ENCODE assay signal across 22 mouse cellular contexts in the genomic region with DNA sequence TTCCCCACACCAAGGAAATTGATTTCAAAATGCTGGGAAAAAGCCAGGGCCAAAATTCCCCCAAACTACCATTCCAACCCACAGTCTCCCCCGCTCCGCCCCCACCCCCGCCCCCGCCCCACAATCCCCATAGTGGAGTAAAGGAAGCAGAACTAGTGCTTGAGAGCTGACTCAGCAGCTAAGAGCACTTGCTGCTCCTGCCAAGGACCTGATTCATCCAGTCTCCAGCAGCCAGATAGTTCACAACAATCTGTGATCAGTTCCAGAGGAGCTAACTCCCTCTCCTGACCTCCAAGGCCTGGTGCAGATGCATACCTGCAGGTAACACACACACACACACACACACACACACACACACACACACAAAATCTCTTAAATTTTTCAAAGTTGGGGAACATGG. TPM values are rescaled to one million over a fixed set of nuclear protein-coding genes. Genes with fewer than 3 reads are reported as not detected.
DNase-seq lines count a peak whose midpoint lies in the region; ATAC-seq and TF ChIP-seq lines count a peak whose summit lies in the region.
"Had no signal": no experiment of that assay in that cellular context is flagged by ENCODE, and none has a peak within 500 bp of the region (broad histone marks: within the 10 kb centered on the region; RNA-seq: fewer than 3 reads in every experiment).

No protein-coding gene starts in this region.

- TF ChIP-seq EP300 in ES-Bruce4 (IDR thresholded peaks at IDR 0.05; ENCODE audit: insufficient read depth, low read depth, low read length) = peak; percentile 60

- no peaks in the 10 kb centered on the region for H3K36me3 ChIP-seq in lung, embryonic 14.5 days (ENCODE audit: insufficient read depth)
- H3K36me3 ChIP-seq in ES-Bruce4 (ENCODE audit: control insufficient read depth, insufficient read depth, low read length, poor library complexity, severe bottlenecking) = no peaks in the 10 kb centered on the region
- H3K36me3 ChIP-seq in hindbrain, embryonic 16.5 days (ENCODE audit: control insufficient read depth, insufficient read depth, low read length) = no peaks in the 10 kb centered on the region
- H3K36me3 ChIP-seq: forebrain, embryonic 15.5 days; limb, embryonic 13.5 days; liver, embryonic 13.5 days had no signal

- H3K9ac ChIP-seq in lung, embryonic 14.5 days = no peak overlapping the region
- H3K9ac ChIP-seq in ES-Bruce4 (ENCODE audit: low read depth, poor library complexity, severe bottlenecking) = peak overlapping the region; percentile 29; the same call in 1 of the 2 replicates
- H3K9ac ChIP-seq in hindbrain, embryonic 16.5 days (ENCODE audit: low read depth, low read length) = no peak overlapping the region
- H3K9ac ChIP-seq: forebrain, embryonic 15.5 days; limb, embryonic 13.5 days; liver, embryonic 13.5 days had no signal

- H3K4me2 ChIP-seq in lung, embryonic 14.5 days = no peak overlapping the region
- no peak overlapping the region for H3K4me2 ChIP-seq in hindbrain, embryonic 16.5 days (ENCODE audit: low read length)
- H3K4me2 ChIP-seq: forebrain, embryonic 15.5 days; limb, embryonic 13.5 days; liver, embryonic 13.5 days; midbrain, embryonic 11.5 days had no signal

- no peak for TF ChIP-seq POLR2A in ES-Bruce4 (IDR thresholded peaks at IDR 0.05; ENCODE audit: insufficient read depth, low read length)
- TF ChIP-seq POLR2A in embryonic fibroblast, embryonic 13.5 days (IDR thresholded peaks at IDR 0.05; ENCODE audit: low read depth, low read length) = no peak

- H3K27me3 ChIP-seq in lung, embryonic 14.5 days (ENCODE audit: insufficient read depth, low read length) = no peaks in the 10 kb centered on the region
- no peaks in the 10 kb centered on the region for H3K27me3 ChIP-seq in ES-Bruce4 (ENCODE audit: control insufficient read depth, insufficient read depth, low read length, poor library complexity, severe bottlenecking)
- no peaks in the 10 kb centered on the region for H3K27me3 ChIP-seq in hindbrain, embryonic 16.5 days (replicated peaks; ENCODE audit: control insufficient read depth, insufficient read depth, low read length)
- H3K27me3 ChIP-seq: forebrain, embryonic 15.5 days; limb, embryonic 13.5 days; liver, embryonic 13.5 days had no signal

- no peak for TF ChIP-seq CTCF in lung, embryonic 14.5 days (IDR thresholded peaks at IDR 0.05; ENCODE audit: low read depth)
- no peak for TF ChIP-seq CTCF in ES-Bruce4 (IDR thresholded peaks at IDR 0.05; ENCODE audit: low read depth, low read length)
- TF ChIP-seq CTCF in embryonic fibroblast, embryonic 13.5 days (IDR thresholded peaks at IDR 0.05; ENCODE audit: borderline replicate concordance, insufficient read depth, low read length) = no peak

- H3K27ac ChIP-seq in lung, embryonic 14.5 days (ENCODE audit: low read depth) = no peak overlapping the region
- no peak overlapping the region for H3K27ac ChIP-seq in ES-Bruce4 (ENCODE audit: insufficient read depth, low read length)
- H3K27ac ChIP-seq in embryonic fibroblast, embryonic 13.5 days (ENCODE audit: insufficient read depth, low read length) = peak overlapping the region; percentile 96
- no peak overlapping the region for H3K27ac ChIP-seq in hindbrain, embryonic 16.5 days (ENCODE audit: low read depth, low read length)
- H3K27ac ChIP-seq: forebrain, embryonic 15.5 days; heart, adult 2 months; kidney, postnatal 0 days; limb, embryonic 13.5 days; liver, embryonic 13.5 days had no signal

- no peak for ATAC-seq in lung, embryonic 14.5 days (ENCODE audit: insufficient read depth)
- ATAC-seq in hindbrain, embryonic 16.5 days = no peak
- ATAC-seq: forebrain, embryonic 15.5 days had no signal

- H3K4me3 ChIP-seq in lung, embryonic 14.5 days (ENCODE audit: low read depth, low read length) = no peak overlapping the region
- no peak overlapping the region for H3K4me3 ChIP-seq in ES-Bruce4 (ENCODE audit: low read depth, low read length)
- H3K4me3 ChIP-seq in embryonic fibroblast, embryonic 13.5 days (ENCODE audit: insufficient read depth, low read length) = no peak overlapping the region
- no peak overlapping the region for H3K4me3 ChIP-seq in hindbrain, embryonic 16.5 days (ENCODE audit: low read length)
- H3K4me3 ChIP-seq: forebrain, embryonic 15.5 days; heart, adult 2 months; limb, embryonic 13.5 days; liver, embryonic 13.5 days had no signal

- 71% methylated on average over 4 of the region's 4 CpGs for WGBS in lung, embryonic 14.5 days
- 75% methylated on average over 4 of the region's 4 CpGs for WGBS in hindbrain, embryonic 16.5 days

- peak; percentile 8 for DNase-seq in lung, embryonic 14.5 days
- DNase-seq in lung, postnatal 4 days = no peak
- peak; percentile 45 for DNase-seq in ZHBTc4 (ENCODE audit: low read depth, low spot score)
- DNase-seq in spleen, postnatal 4 days (ENCODE audit: low spot score in 2 of 2) = no peak
- no peak for DNase-seq in cerebellum, postnatal 36 days
- DNase-seq: cerebellum, adult 11-12 months; gastrocnemius, postnatal 25 days; heart, adult 2 months; heart, postnatal 36 days; kidney, adult 18-20 months; liver, embryonic 13.5 days; retina, postnatal 1 day; right cerebral cortex, postnatal 4 days; thymus, postnatal 25 days had no signal

- no peaks in the 10 kb centered on the region for H3K9me3 ChIP-seq in lung, embryonic 14.5 days (ENCODE audit: low read depth, low read length)
- H3K9me3 ChIP-seq in ES-Bruce4 (replicated peaks; ENCODE audit: control insufficient read depth, insufficient read depth, low read length, poor library complexity, severe bottlenecking) = no peaks in the 10 kb centered on the region
- H3K9me3 ChIP-seq in hindbrain, embryonic 16.5 days (ENCODE audit: control insufficient read depth, low read length) = no peaks in the 10 kb centered on the region
- H3K9me3 ChIP-seq: forebrain, embryonic 15.5 days; G1E; limb, embryonic 13.5 days; liver, embryonic 13.5 days had no signal

- no peaks in the 10 kb centered on the region for H3K4me1 ChIP-seq in lung, embryonic 14.5 days (ENCODE audit: insufficient read depth)
- peaks cover 3% of the 10 kb centered on the region for H3K4me1 ChIP-seq in ES-Bruce4 (ENCODE audit: control insufficient read depth, insufficient read depth, low read length)
- peaks cover 15% of the 10 kb centered on the region for H3K4me1 ChIP-seq in embryonic fibroblast, embryonic 13.5 days (ENCODE audit: control insufficient read depth, insufficient read depth, low read length)
- H3K4me1 ChIP-seq in hindbrain, embryonic 16.5 days (ENCODE audit: control insufficient read depth, insufficient read depth, low read depth, low read length) = no peaks in the 10 kb centered on the region
- H3K4me1 ChIP-seq: forebrain, embryonic 15.5 days; limb, embryonic 13.5 days had no signal

RNA-seq across cellular contexts. Expression of gene Os9, which starts 8.5 kb away (rescaled TPM):
- 53.8 and 56.8 TPM in 2 replicates for polyA plus RNA-seq in lung, embryonic 14.5 days (2014; fragmentation: Nextera tagmentation; extraction: Ambion mirVana)
- polyA plus RNA-seq in ES-Bruce4 (2011; ENCODE audit: insufficient read depth, insufficient read length, low read depth, missing spikeins) = 14.1 and 16.7 TPM in 2 replicates
- polyA plus RNA-seq in embryonic fibroblast, embryonic 13.5 days (2011; ENCODE audit: insufficient read length, low read depth, missing spikeins) = 84.1 and 87.6 TPM in 2 replicates
- 135 and 138 TPM in 2 replicates for polyA plus RNA-seq in hindbrain, embryonic 16.5 days (2015; fragmentation: Nextera tagmentation; extraction: Ambion mirVana)

RNA-seq across cellular contexts. Expression of gene B4galnt1, which starts 35.6 kb away (rescaled TPM):
- 2.9 and 4.4 TPM in 2 replicates for polyA plus RNA-seq in lung, embryonic 14.5 days (2014; fragmentation: Nextera tagmentation; extraction: Ambion mirVana)
- 7.7 and 9.5 TPM in 2 replicates for polyA plus RNA-seq in ES-Bruce4 (2011; ENCODE audit: insufficient read depth, insufficient read length, low read depth, missing spikeins)
- polyA plus RNA-seq in embryonic fibroblast, embryonic 13.5 days (2011; ENCODE audit: insufficient read length, low read depth, missing spikeins) = 28.3 and 39.3 TPM in 2 replicates
- polyA plus RNA-seq in hindbrain, embryonic 16.5 days (2015; fragmentation: Nextera tagmentation; extraction: Ambion mirVana) = 59.0 and 74.1 TPM in 2 replicates

RNA-seq across cellular contexts. Expression of gene Slc26a10, which starts 51.0 kb away (rescaled TPM):
- 0.09 and 0.27 TPM in 2 replicates for polyA plus RNA-seq in lung, embryonic 14.5 days (2014; fragmentation: Nextera tagmentation; extraction: Ambion mirVana)
- polyA plus RNA-seq in ES-Bruce4 (2011; ENCODE audit: insufficient read depth, insufficient read length, low read depth, missing spikeins) = 24.6 and 35.2 TPM in 2 replicates
- polyA plus RNA-seq in embryonic fibroblast, embryonic 13.5 days (2011; ENCODE audit: insufficient read length, low read depth, missing spikeins) = 2.2 and 2.8 TPM in 2 replicates
- polyA plus RNA-seq in hindbrain, embryonic 16.5 days (2015; fragmentation: Nextera tagmentation; extraction: Ambion mirVana) = 1.4 and 1.5 TPM in 2 replicates

RNA-seq across cellular contexts. Expression of gene Agap2, which starts 54.3 kb away (rescaled TPM):
- polyA plus RNA-seq in lung, embryonic 14.5 days (2014; fragmentation: Nextera tagmentation; extraction: Ambion mirVana) = 0.07 and 0.11 TPM in 2 replicates
- 0.72 and 0.85 TPM in 2 replicates for polyA plus RNA-seq in ES-Bruce4 (2011; ENCODE audit: insufficient read depth, insufficient read length, low read depth, missing spikeins)
- 0.08 and 0.21 TPM in 2 replicates for polyA plus RNA-seq in embryonic fibroblast, embryonic 13.5 days (2011; ENCODE audit: insufficient read length, low read depth, missing spikeins)
- 3.4 and 4.2 TPM in 2 replicates for polyA plus RNA-seq in hindbrain, embryonic 16.5 days (2015; fragmentation: Nextera tagmentation; extraction: Ambion mirVana)

RNA-seq across cellular contexts. Expression of gene Tspan31, which starts 59.4 kb away (rescaled TPM):
- polyA plus RNA-seq in lung, embryonic 14.5 days (2014; fragmentation: Nextera tagmentation; extraction: Ambion mirVana) = 120 and 130 TPM in 2 replicates
- polyA plus RNA-seq in ES-Bruce4 (2011; ENCODE audit: insufficient read depth, insufficient read length, low read depth, missing spikeins) = 71.0 and 75.9 TPM in 2 replicates
- 118 and 143 TPM in 2 replicates for polyA plus RNA-seq in embryonic fibroblast, embryonic 13.5 days (2011; ENCODE audit: insufficient read length, low read depth, missing spikeins)
- polyA plus RNA-seq in hindbrain, embryonic 16.5 days (2015; fragmentation: Nextera tagmentation; extraction: Ambion mirVana) = 123 TPM in 2 replicates

Comparison
In these comparisons a context has a peak if more than half of its experiments do, and no peak if none do; other contexts are left out.
1. DNase-seq: peak in lung, embryonic 14.5 days (single experiment) and ZHBTc4 (single experiment); none in lung, postnatal 4 days (0 of 2), spleen, postnatal 4 days (0 of 2) and cerebellum, postnatal 36 days (0 of 2).